Mouse (Mus musculus) liver, adult (tissue): Measurements from ENCODE around the gene Myl12a.

Experiments
- GATA4 ChIP-seq: IDR thresholded peaks from 2 replicates; pipeline ENCODE4 v1.6.1; 2014; ENCODE audit warnings: mild to moderate bottlenecking, low read length; ENCODE audit not compliant: insufficient replicate concordance

Gene Myl12a

GRCm38 (mm10) chr17:71001699-71002080 is 988 bp downstream of the Myl12a start:
- TF ChIP-seq GATA4 = no peak

GRCm38 (mm10) chr17:71001067-71001466 is 1.6 kb downstream of the Myl12a start:
- no peak for TF ChIP-seq GATA4

DNA sequence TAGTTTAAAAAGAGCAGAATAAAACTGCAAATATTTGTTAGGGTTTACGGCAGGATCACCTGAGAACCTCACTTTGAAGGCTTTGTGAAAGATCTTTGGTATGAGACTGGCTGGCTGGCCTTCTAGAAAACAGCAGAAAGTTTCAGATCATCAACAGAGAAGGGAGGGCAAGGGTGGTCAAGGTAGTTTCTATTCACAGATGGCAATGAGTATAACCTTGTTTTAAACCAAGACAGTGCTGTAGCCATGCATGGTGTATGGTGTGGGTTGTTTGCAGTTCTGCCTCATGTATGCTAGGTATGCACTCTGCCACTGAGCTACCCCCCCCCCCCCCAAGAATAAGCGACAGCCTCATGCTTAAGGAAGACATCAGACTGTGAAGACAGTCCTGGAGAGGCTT is 2.4 kb downstream of the Myl12a start:
- TF ChIP-seq GATA4 = no peak

GRCm38 (mm10) chr17:70999187-70999586 is 3.5 kb downstream of the Myl12a start:
- no peak for TF ChIP-seq GATA4

GRCm38 (mm10) chr17:70998400-70998975 is 4.2 kb downstream of the Myl12a start:
- TF ChIP-seq GATA4 = no peak

DNA sequence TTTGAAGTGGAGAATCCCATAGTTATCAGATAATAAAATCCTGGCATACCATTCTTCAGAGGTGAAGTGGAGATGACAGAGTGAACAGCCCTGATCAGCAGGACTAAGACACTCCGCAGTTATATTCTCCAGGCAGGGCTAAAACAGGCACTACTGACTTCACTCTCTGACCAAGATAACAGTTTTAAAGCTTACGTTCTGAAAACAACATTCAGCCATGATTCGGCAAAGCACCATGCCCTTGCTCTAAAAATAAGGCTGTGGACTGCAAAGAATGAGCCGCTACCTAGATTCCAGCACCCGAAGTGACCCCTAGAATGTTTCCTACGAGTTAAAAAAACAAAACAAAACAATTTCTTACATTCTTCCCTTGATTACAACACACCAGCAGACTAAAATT is 4.8 kb downstream of the Myl12a start:
- no peak for TF ChIP-seq GATA4

- no peak for TF ChIP-seq GATA4
Observed at GRCm38 (mm10) chr17:70995551-70995950, 7.1 kb downstream of the Myl12a start.

- TF ChIP-seq GATA4 = no peak
Observed at GRCm38 (mm10) chr17:70994671-70995070, 8.0 kb downstream of the Myl12a start.

DNA sequence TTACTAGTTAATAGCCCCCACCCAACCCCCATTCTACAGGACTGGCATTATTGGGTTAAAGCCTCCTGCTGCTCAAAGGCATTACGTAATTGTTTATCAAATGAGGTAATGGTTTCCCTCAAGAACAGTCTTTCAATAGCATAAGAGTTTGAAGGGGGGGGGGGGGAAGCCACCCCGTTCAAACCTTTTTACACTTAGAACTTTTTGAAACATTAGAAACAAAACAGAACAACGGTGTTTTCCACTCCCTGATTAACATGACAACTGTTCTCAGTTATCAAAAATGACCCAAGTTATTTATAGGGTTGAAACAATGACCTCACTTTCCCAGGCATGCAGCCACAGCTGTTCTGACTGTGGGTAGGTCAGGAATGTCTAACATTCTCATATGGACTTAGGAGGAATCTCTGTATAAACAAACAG is 9.3 kb downstream of the Myl12a start:
- no peak for TF ChIP-seq GATA4

DNA sequence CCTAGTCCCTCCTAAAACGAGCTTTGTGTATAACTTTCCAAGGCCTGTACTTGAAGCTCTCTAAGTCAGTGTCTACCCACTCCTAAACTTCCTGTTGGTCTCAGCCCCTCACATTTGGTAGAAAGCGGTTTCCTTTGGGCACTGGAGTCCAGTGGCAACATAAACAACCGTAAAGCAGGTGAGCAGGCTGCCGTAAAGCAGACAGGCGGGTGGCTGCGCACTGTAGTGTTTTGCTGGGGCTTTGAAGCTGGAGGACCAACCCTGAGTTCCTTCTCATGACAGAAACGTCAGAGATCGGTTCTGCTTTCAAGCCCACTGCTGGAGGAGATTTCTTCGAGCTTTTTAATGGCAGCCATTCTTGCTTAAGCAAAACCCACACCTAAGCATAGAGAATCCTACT is 10.0 kb downstream of the Myl12a start:
- no peak for TF ChIP-seq GATA4

GRCm38 (mm10) chr17:70991706-70992625 is 10.7 kb downstream of the Myl12a start:
- TF ChIP-seq GATA4 = no peak

GRCm38 (mm10) chr17:70990403-70991303 is 12.0 kb downstream of the Myl12a start:
- no peak; the same call in 1 of the 2 replicates for TF ChIP-seq GATA4

DNA sequence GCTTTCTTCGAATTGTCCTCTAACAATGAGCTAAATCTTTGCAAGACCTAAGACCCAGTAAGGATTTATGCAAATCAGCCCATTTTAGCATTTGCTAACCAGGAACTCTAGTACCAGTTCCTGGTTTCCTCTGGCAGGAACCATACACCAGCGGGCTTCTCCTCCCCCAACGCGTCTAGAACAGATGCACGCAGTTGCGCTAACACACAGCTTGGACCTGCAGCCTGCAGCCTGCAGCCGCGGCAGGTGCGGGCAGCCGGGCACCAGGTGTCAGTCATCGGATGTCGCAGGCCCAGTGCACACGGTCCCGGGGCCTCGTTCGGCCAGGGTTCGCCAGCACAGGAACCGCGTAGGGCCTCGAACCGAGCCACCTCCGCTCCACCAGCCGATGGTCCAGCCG is 12.7 kb downstream of the Myl12a start:
- no peak for TF ChIP-seq GATA4

DNA sequence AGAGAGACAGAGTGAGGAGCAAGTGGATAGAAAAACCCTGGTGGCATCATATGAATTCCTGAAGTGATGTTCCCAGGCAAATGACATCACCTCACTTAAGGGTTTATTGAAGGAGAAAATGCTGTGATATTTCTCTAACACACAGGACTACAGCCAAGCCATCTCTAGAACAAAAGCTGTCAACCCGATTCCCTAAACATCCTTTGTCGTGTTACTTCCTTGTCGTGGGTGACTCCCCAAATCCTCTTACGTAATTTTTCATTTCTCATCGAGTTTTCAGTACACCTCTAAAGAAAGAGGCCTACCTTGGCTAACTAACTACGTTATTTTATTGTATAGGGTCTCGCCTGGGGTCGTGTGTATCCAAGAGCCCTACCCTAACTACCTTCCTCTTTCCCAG is 13.2 kb downstream of the Myl12a start:
- no peak for TF ChIP-seq GATA4

- TF ChIP-seq GATA4 = no peak
Observed at GRCm38 (mm10) chr17:70988337-70988767, 14.3 kb downstream of the Myl12a start.
